Mouse (Mus musculus) neural tube, embryonic 11.5 days (tissue): ENCODE measurements at regions not wholly inside any gene's neighbourhood (a gene's known extent, or its start where the extent isn't known, plus 50 kb on each side); places are given as distances from the start of the nearest gene placed in this dataset.

Experiments used
- ATAC-seq: fragments of 200-750 bp; cut with Nextera tagmentation; 2 replicates; pipeline ENCODE4 v1.8.0; 2017; ENCODE audit warnings: moderate number of reproducible peaks, mild to moderate bottlenecking, moderate TSS enrichment, moderate library complexity; ENCODE audit not compliant: insufficient read depth, low FRiP score, low TSS enrichment
- DNase-seq: peaks from one replicate; pipeline ENCODE4 v3.0.0-alpha.2; 2015; ENCODE audit warnings: low spot score
- H3K27ac ChIP-seq: fragments of 300-500 bp; sonication (generic); 2 replicates; pipeline ENCODE4 v1.5.1; 2014; ENCODE audit warnings: low read depth, mild to moderate bottlenecking, low read length
- H3K27me3 ChIP-seq: fragments of 300-500 bp; sonication (generic); 2 replicates; pipeline ENCODE4 v1.6.1; 2014; ENCODE audit warnings: mild to moderate bottlenecking, low read length, mixed read lengths; ENCODE audit not compliant: control insufficient read depth, insufficient read depth
- H3K36me3 ChIP-seq: fragments of 300-500 bp; sonication (generic); 2 replicates; pipeline ENCODE4 v1.6.1; 2014; ENCODE audit warnings: mild to moderate bottlenecking, low read length, moderate library complexity, mixed read lengths; ENCODE audit not compliant: control insufficient read depth, insufficient read depth
- H3K4me1 ChIP-seq: fragments of 300-500 bp; sonication (generic); 2 replicates; pipeline ENCODE4 v1.6.1; 2014; ENCODE audit warnings: low read length, mixed read lengths; ENCODE audit not compliant: control insufficient read depth, insufficient read depth
- H3K4me2 ChIP-seq: fragments of 300-500 bp; sonication (generic); 2 replicates; pipeline ENCODE4 v1.6.1; 2014; ENCODE audit warnings: low read depth, mild to moderate bottlenecking, moderate library complexity
- H3K4me3 ChIP-seq: fragments of 300-500 bp; sonication (generic); 2 replicates; pipeline ENCODE4 v1.5.1; 2014; ENCODE audit warnings: low read depth, low read length
- H3K9ac ChIP-seq: fragments of 300-500 bp; sonication (generic); 2 replicates; pipeline ENCODE4 v1.6.1; 2014; ENCODE audit warnings: mild to moderate bottlenecking, low read length
- H3K9me3 ChIP-seq: fragments of 300-500 bp; sonication (generic); 2 replicates; pipeline ENCODE4 v1.6.1; 2016; ENCODE audit warnings: low read length; ENCODE audit not compliant: control insufficient read depth
- WGBS: fragments of 180-500 bp; shearing (Covaris S2); extraction: QIAGEN DNeasy Blood & Tissue Kit; methylation state at CpG from one replicate; pipeline ENCODE4 v1.1.7; 2014; 5-methylcytosine and 5-hydroxymethylcytosine counted together

DNA sequence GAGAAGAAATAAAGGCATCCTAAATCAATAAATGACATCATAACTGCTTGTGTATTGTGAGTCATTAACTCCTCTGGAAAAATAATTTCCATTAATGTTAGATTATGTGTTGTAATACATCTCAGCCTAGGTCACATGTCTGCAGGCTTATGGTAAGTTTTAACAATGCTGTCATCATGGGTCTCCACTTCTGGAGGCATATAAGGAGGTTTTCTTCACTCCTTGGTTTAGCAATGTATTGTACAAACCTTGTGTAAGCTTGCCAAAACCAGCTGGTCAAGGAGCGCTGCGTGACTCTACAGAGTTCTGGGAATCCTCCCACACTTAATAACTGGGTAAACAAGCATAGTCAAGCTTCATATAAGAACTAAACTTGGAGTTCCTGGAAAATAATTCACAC is 529.5 kb upstream of the Hsf2 start:
- Histone ChIP-seq H3K27ac (no peak overlapping the region), H3K4me3 (no peak overlapping the region), H3K4me1 (no peaks in the 10 kb centered on the region), H3K9ac (no peak overlapping the region), H3K4me2 (no peak overlapping the region), H3K36me3 (no peaks in the 10 kb centered on the region), H3K9me3 (no peaks in the 10 kb centered on the region), H3K27me3 (no peaks in the 10 kb centered on the region)
- DNase-seq (no peak), ATAC-seq (no peak)
- 92% methylated on average over 2 of the region's 2 CpGs for WGBS

DNA sequence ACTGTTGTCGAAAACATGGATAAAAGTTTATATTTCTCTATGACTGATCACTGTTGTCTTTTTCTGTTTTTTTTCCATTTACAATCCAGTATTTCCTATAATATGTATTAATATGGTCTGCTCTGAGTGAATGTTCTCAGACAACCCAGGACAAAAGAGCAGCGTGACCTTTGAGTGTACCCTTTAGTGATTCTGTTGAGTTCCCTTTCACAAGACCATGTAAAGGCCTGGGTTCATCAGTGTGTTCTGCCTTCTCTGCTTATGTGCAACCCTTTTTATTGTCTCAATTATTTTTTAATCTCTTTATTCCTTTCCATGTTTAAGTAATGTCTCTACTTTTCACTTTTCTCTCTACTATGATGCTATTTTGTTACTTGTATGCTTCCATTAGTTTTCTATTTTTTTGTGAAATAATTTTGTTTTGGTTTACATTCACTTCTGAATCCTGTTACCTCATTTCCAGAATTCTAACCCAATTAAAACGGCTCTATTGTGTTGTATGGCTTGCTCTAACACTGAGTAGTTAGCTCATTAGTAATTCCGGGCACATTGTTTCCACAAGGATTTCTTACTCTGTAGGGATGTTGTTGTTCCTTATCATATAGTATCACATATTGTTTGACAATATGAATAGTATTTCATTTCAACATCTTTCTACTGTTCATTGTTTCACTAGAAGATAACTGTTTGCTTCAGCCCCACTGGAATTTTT is 523.9 kb upstream of the Hsf2 start:
- WGBS: 91% methylated on average over 4 of the region's 4 CpGs
- Histone ChIP-seq H3K4me3 (no peak overlapping the region), H3K4me1 (no peaks in the 10 kb centered on the region), H3K9ac (no peak overlapping the region), H3K9me3 (no peaks in the 10 kb centered on the region), H3K36me3 (no peaks in the 10 kb centered on the region), H3K4me2 (no peak overlapping the region), H3K27me3 (no peaks in the 10 kb centered on the region), H3K27ac (no peak overlapping the region)
- no peak for ATAC-seq
- DNase-seq: no peak

DNA sequence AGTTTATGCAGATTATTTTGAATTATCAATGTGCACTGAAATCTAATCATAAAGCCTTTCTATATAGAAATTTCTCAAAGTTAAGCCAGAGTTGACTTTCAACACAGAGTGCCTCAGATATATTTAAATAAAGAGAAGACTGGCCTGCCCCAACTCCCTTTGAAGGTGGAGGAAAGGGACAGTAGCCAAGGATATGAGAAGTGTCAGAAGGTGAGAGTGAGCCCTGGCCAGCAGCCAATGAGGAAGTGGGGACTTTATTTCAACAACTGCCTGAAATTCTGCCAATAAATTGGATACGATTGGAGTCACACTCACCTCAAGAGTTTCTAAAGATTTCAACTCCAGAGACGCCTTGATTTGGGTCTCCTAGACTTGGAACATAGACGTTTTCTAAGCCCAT is 523.0 kb upstream of the Hsf2 start:
- 88% methylated on average over 3 of the region's 3 CpGs for WGBS
- Histone ChIP-seq H3K27me3 (no peaks in the 10 kb centered on the region), H3K4me1 (no peaks in the 10 kb centered on the region), H3K4me3 (no peak overlapping the region), H3K36me3 (no peaks in the 10 kb centered on the region), H3K4me2 (no peak overlapping the region), H3K9ac (no peak overlapping the region), H3K27ac (no peak overlapping the region), H3K9me3 (no peaks in the 10 kb centered on the region)
- ATAC-seq (no peak), DNase-seq (no peak)

DNA sequence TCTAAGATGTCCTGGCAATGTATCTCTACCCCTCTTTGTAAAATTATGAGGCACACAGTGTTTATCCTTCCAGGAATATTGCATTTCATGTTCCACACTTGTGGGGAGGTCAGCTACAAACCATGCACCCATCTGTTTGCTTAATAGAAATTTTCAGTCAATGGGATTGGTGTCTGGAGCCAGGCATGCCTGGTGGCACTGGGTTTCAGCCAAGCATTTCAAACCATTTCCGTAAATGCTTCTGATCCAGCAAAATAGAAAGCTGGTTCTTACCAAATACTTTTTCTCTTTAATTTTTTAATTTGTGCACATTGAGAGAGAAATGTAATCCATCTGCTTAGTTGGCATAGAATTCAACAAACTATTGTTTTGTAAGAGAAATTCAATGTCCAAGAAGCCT is 517.3 kb upstream of the Hsf2 start:
- Histone ChIP-seq H3K27me3 (no peaks in the 10 kb centered on the region), H3K36me3 (no peaks in the 10 kb centered on the region), H3K4me1 (no peaks in the 10 kb centered on the region), H3K9me3 (no peaks in the 10 kb centered on the region), H3K9ac (no peak overlapping the region), H3K4me2 (no peak overlapping the region), H3K27ac (no peak overlapping the region), H3K4me3 (no peak overlapping the region)
- DNase-seq (no peak), ATAC-seq (no peak)
- WGBS: 96% methylated on average over 1 of the region's 1 CpGs

DNA sequence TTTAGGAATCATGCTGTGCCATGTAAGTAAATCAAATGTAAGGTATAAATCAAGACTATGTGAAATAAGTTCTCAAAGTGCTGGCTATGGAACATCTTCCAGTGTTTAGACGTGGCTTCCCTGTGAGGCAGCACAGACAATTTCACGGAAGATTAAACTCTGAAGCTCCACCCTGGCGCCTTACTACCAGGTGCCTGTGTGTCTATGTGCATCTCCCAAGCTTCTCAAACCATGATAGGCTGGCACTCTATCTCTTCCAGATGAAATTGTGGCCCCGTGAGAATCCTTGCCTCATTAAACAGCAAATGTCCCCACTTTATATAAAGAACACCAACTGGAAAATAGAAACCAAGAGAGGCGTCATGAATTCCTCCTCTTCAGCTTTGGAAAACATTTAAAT is 511.4 kb upstream of the Hsf2 start:
- ATAC-seq: no peak
- H3K4me1 ChIP-seq: no peaks in the 10 kb centered on the region
- no peak overlapping the region for H3K27ac ChIP-seq
- no peaks in the 10 kb centered on the region for H3K9me3 ChIP-seq
- no peak overlapping the region for H3K4me2 ChIP-seq
- no peaks in the 10 kb centered on the region for H3K27me3 ChIP-seq
- no peak overlapping the region for H3K9ac ChIP-seq
- WGBS: 72% methylated on average over 5 of the region's 5 CpGs
- DNase-seq: no peak
- H3K4me3 ChIP-seq: no peak overlapping the region
- no peaks in the 10 kb centered on the region for H3K36me3 ChIP-seq

DNA sequence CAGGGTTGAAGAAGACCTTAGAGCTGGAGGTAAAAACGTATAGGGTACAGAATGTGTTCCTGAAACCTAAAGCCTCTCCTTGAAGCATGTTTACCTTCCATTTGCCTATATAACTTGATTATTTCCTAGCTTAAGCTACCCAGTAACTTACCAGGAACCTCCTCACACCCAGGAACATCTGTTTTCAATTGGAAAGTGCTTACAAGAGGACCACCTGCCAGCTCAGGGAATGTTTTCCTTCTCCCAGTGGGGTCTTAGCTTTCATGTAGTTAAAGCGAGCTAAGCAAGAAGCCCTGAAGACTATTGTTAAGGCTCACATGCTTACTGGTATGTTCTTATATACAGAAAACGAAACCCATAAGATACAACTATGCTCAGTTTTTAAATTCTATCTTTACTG is 506.6 kb upstream of the Hsf2 start:
- DNase-seq (peak; percentile 15), ATAC-seq (no peak)
- WGBS: 43% methylated on average over 3 of the region's 3 CpGs
- Histone ChIP-seq H3K4me1 (no peaks in the 10 kb centered on the region), H3K27me3 (no peaks in the 10 kb centered on the region), H3K4me2 (no peak overlapping the region), H3K4me3 (no peak overlapping the region), H3K36me3 (no peaks in the 10 kb centered on the region), H3K27ac (no peak overlapping the region), H3K9ac (no peak overlapping the region), H3K9me3 (no peaks in the 10 kb centered on the region)

DNA sequence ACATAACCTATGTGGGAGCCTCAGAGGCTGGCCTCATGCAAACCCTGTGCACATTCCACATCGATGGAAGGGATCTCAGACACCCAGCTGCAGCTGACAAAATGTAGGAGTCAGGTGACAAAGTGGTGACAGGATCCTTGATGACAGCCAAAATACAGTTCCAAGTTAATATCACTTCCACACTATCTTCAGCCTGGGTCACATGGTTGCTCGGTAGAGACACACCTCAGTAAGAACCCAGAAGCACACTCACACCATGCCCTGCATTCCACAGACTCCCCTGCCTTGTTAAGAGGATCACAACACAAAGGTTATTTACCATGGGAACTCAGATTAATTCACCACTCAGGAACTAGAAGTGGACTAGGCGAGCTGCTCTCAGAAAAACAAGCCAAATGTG is 505.4 kb upstream of the Hsf2 start:
- no peaks in the 10 kb centered on the region for H3K9me3 ChIP-seq
- no peaks in the 10 kb centered on the region for H3K36me3 ChIP-seq
- no peak overlapping the region for H3K9ac ChIP-seq
- ATAC-seq (no peak), DNase-seq (no peak)
- H3K27ac ChIP-seq: no peak overlapping the region
- H3K4me2 ChIP-seq: no peak overlapping the region
- no peak overlapping the region for H3K4me3 ChIP-seq
- no peaks in the 10 kb centered on the region for H3K27me3 ChIP-seq
- WGBS: 69% methylated on average over 3 of the region's 3 CpGs
- H3K4me1 ChIP-seq: no peaks in the 10 kb centered on the region

DNA sequence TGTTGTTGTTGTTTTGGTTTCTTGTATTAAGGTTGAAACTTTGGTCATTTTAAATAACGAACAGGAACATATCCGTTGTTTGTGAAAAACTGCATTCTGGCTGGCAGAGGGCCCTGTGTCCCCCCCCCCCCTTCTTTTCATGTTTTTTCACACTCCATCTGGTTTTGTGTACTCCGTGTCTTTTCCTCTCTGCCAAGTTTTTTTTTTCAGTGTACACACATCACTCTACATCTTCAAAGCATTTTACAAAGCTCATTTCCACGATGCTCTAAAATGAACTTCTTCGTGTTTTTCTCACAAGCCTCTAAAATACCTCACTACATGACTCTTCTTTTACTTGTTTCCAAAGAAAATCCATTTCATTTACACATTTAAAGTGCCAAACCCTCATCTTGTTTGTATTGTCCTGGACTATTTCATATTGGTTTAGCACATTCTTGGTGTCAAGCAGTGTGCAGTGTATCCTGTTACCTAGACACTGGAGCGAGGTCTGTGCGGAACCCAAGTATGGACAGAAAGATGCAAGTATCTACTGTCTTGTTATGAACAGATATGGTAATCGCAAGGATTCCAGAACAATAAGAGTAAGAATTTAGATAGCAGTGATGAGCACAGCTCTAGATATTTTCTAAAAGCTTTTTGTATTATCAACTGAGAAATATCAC is 503.5 kb upstream of the Hsf2 start:
- Histone ChIP-seq H3K27ac (no peak overlapping the region), H3K36me3 (no peaks in the 10 kb centered on the region), H3K9ac (no peak overlapping the region), H3K27me3 (no peaks in the 10 kb centered on the region), H3K9me3 (no peaks in the 10 kb centered on the region), H3K4me2 (no peak overlapping the region), H3K4me3 (no peak overlapping the region), H3K4me1 (no peaks in the 10 kb centered on the region)
- ATAC-seq (no peak), DNase-seq (no peak)
- 66% methylated on average over 8 of the region's 8 CpGs for WGBS

DNA sequence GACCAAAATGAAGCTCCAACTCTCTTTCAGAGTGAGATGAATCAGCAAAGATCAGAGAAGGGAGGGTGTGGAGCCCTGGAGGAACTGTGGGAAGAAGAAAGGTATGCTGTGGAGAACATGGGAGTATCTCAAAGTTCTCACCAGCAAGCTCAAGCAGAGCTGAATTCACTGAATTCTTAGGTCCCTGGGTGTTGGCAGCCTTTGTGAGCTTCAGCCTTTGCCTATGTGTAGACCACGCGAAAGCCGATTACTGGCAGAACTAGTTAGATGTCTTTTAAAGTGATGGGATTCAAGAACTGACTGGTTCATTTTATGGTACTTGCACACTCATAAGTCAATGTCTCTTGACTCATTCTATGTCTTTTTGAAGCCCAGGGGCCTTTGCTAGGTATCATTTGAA is 491.2 kb upstream of the Hsf2 start:
- no peak for DNase-seq
- ATAC-seq: no peak
- Histone ChIP-seq H3K27me3 (no peaks in the 10 kb centered on the region), H3K27ac (no peak overlapping the region), H3K36me3 (no peaks in the 10 kb centered on the region), H3K9me3 (no peaks in the 10 kb centered on the region), H3K4me2 (no peak overlapping the region), H3K4me1 (no peaks in the 10 kb centered on the region), H3K9ac (no peak overlapping the region), H3K4me3 (no peak overlapping the region)
- WGBS: 95% methylated on average over 3 of the region's 3 CpGs
